Mouse (Mus musculus) midbrain, postnatal 0 days (tissue): ENCODE results near the gene Josd1. TPM values are rescaled to one million over a fixed set of nuclear protein-coding genes. Genes with fewer than 3 reads are reported as not detected.

ENCODE experiments used
- ATAC-seq: fragments of 200-750 bp; cut with Nextera tagmentation; 2 replicates; pipeline ENCODE4 v1.8.0; 2017; ENCODE audit warnings: moderate number of reproducible peaks, mild to moderate bottlenecking, moderate TSS enrichment, moderate library complexity; ENCODE audit not compliant: low FRiP score
- DNase-seq: peaks from one replicate; pipeline ENCODE4 v3.0.0-alpha.2; 2015; ENCODE audit warnings: low spot score
- H3K27ac ChIP-seq: fragments of 300-500 bp; sonication (generic); 2 replicates; pipeline ENCODE4 v1.5.1; 2014; ENCODE audit warnings: low read depth, mild to moderate bottlenecking, low read length, mixed read lengths
- H3K27me3 ChIP-seq: fragments of 300-500 bp; sonication (generic); 2 replicates; pipeline ENCODE4 v1.6.1; 2014; ENCODE audit warnings: low read length, control low read depth, mixed read lengths; ENCODE audit not compliant: insufficient read depth
- H3K36me3 ChIP-seq: fragments of 300-500 bp; sonication (generic); 2 replicates; pipeline ENCODE4 v1.6.1; 2014; ENCODE audit warnings: low read length, control low read depth, mixed read lengths; ENCODE audit not compliant: insufficient read depth
- H3K4me1 ChIP-seq: fragments of 300-500 bp; sonication (generic); 2 replicates; pipeline ENCODE4 v1.6.1; 2014; ENCODE audit warnings: mild to moderate bottlenecking, control low read depth, antibody characterized with exemption, low read length, mixed read lengths; ENCODE audit not compliant: insufficient read depth
- H3K4me2 ChIP-seq: fragments of 300-500 bp; sonication (generic); 2 replicates; pipeline ENCODE4 v1.6.1; 2014; ENCODE audit warnings: low read depth, mild to moderate bottlenecking, low read length, mixed read lengths; ENCODE audit not compliant: poor library complexity, severe bottlenecking
- H3K4me3 ChIP-seq: fragments of 300-500 bp; sonication (generic); 2 replicates; pipeline ENCODE4 v1.5.1; 2014; ENCODE audit warnings: low read depth, mild to moderate bottlenecking, low read length, moderate library complexity
- H3K9ac ChIP-seq: fragments of 300-500 bp; sonication (generic); replicated peaks from 2 replicates; pipeline ENCODE4 v1.6.1; 2014; ENCODE audit warnings: mild to moderate bottlenecking, low read length, moderate library complexity, mixed read lengths; ENCODE audit not compliant: poor library complexity, severe bottlenecking
- H3K9me3 ChIP-seq: fragments of 300-500 bp; sonication (generic); 2 replicates; pipeline ENCODE4 v1.6.1; 2016; ENCODE audit warnings: low read length, control low read depth
- CTCF ChIP-seq: IDR thresholded peaks from 2 replicates; pipeline ENCODE4 v1.5.1; 2016; ENCODE audit warnings: antibody characterized with exemption, mild to moderate bottlenecking
- WGBS: fragments of 180-500 bp; shearing (Covaris S2); extraction: QIAGEN DNeasy Blood & Tissue Kit; methylation state at CpG from one replicate; pipeline ENCODE4 v1.1.7; 2014; 5-methylcytosine and 5-hydroxymethylcytosine counted together
- polyA plus RNA-seq: library from polyadenylated mRNA; unstranded; fragments of >200 nt; fragmentation: Nextera tagmentation; extraction: Ambion mirVana; gene quantifications from 2 replicates; pipeline ENCODE4 v1.2.1, GENCODE M21; 2015
- total RNA-seq: library from RNA; depleted of rRNA; stranded (reverse); fragments of >200 nt; gene quantifications from 2 replicates; pipeline ENCODE4 v1.2.3, GENCODE M21; 2014

Gene Josd1
- total and polyA plus RNA-seq, 2 experiments from 2014 or later, result 17.7 to 58.7 TPM

DNA sequence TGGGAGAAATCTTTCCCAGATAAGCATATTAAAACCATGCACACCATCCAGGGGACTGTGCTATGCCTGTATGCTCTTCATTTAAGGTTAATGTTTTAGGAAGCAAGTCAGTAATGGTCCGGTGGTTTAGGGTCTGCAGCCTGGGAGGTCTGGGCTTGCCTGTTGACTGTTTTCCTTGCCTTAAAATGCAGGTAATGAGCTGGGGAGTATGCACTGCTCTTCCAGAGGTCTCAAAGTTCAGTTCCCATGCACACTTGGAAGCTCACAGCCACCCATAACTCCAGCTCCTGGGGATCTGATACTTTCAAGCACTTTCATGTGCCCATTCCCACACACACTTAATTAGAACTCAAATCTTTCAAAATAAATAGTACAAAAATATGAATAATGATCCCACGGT, 8.8 kb upstream of the Josd1 start:
- no peak overlapping the region for H3K9ac ChIP-seq
- no peak overlapping the region for H3K4me3 ChIP-seq
- 91% methylated on average over 2 of the region's 2 CpGs for WGBS
- H3K4me2 ChIP-seq, result no peak overlapping the region
- no peak overlapping the region for H3K27ac ChIP-seq
- H3K27me3 ChIP-seq, result no peaks in the 10 kb centered on the region
- 0 out of 2 replicates have a peak, but pooled peaks cover 3% of the 10 kb centered on the region for H3K36me3 ChIP-seq
- H3K9me3 ChIP-seq, result no peaks in the 10 kb centered on the region
- peaks cover 9% of the 10 kb centered on the region; the same call in 1 of the 2 replicates for H3K4me1 ChIP-seq
- TF ChIP-seq CTCF, result no peak
- ATAC-seq (no peak), DNase-seq (no peak)

DNA sequence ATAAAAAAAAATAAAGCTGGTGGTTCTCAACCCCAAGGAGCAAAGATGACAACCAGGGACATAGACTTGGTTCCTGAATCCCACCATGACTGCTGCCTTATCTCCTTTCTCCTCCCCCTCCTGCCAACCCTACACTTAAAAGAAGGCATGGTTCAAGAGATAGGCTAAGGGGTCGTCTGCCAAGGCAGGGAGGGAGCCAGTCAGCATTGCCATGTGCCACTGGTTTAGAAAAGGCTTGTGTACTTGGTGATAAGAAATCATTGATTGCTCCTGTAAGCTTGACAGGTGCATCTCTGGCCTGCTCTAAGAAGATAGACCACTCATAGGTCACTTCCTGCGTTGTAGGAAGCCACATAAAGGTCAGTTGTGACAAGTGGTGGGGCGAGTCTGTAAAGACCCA, 7.8 kb upstream of the Josd1 start:
- Histone ChIP-seq H3K9me3 (no peaks in the 10 kb centered on the region), H3K4me2 (no peak overlapping the region), H3K36me3 (0 out of 2 replicates have a peak, but pooled peaks cover 3% of the 10 kb centered on the region), H3K4me1 (peaks cover 10% of the 10 kb centered on the region; the same call in 1 of the 2 replicates), H3K27ac (no peak overlapping the region), H3K4me3 (no peak overlapping the region), H3K27me3 (no peaks in the 10 kb centered on the region), H3K9ac (no peak overlapping the region)
- TF ChIP-seq CTCF, result no peak
- DNase-seq (no peak), ATAC-seq (no peak)
- WGBS, result 79% methylated on average over 3 of the region's 3 CpGs

DNA sequence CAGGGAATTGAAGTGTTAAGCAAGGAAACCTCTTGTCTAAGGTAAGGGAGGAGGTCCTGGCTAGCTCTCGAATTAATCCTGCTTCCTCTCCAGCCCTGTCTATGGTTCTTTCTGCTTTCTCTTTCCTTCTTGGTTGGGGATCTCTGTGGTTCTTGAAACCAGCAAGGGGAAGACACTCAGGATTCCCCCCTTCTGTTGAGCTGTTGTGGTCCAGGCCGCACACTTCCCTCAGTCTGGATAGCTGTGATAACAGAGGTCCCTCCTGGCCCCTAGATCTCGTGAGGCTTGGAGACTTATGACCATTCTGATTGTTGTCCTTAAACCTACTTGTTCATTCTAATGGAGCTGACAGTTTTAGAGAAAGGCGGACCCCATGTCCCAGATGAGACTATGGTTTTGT, 6.8 kb upstream of the Josd1 start:
- Histone ChIP-seq H3K27ac (no peak overlapping the region), H3K27me3 (no peaks in the 10 kb centered on the region), H3K4me3 (no peak overlapping the region), H3K4me2 (no peak overlapping the region), H3K36me3 (0 out of 2 replicates have a peak, but pooled peaks cover 3% of the 10 kb centered on the region), H3K9ac (no peak overlapping the region), H3K4me1 (peaks cover 10% of the 10 kb centered on the region; the same call in 1 of the 2 replicates), H3K9me3 (no peaks in the 10 kb centered on the region)
- ATAC-seq, result no peak
- no peak for DNase-seq
- TF ChIP-seq CTCF, result no peak
- 81% methylated on average over 4 of the region's 4 CpGs for WGBS

DNA sequence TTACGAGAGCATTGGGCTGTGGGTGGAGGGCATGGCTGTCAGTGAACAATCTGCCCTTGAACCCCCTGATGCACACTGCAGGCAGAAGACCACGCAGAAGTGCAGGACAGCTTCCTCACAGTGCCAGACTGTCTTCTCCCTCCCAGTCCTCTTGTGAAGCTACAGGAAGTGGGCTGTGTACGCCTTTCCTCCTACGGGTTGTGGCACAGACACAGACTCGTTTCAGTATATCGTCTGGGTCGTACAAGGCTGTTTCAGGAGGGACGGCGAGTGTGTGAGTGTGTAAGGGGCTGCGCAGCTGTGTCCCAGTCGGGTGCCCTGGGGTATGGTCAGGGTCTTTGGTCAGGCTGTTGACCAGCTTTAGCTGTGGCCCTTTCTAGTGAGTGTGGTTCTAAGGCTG, 6.0 kb upstream of the Josd1 start:
- WGBS, result 93% methylated on average over 11 of the region's 11 CpGs

DNA sequence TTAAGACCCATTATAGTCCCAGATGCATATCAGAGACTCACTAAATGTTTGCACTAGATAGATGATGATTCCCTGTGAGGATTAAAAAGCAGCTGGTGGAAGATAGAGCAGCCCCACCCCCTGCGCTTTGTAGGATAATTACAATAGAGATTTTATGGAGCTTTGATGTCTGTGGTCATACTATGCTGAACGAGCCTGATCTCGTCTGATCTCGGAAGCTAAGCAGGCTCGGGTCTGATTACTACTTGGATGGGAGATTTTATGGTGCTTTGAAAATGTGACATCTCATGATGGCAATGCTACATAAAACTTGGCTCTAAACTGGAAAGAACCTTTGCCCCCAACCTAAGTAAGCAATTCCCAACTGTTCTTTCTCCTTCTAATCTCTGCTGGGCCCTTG, 4.6 kb upstream of the Josd1 start:
- H3K4me2 ChIP-seq, result no peak overlapping the region
- no peak overlapping the region for H3K9ac ChIP-seq
- H3K4me1 ChIP-seq, result peaks cover 10% of the 10 kb centered on the region; the same call in 1 of the 2 replicates
- no peak overlapping the region for H3K4me3 ChIP-seq
- no peaks in the 10 kb centered on the region for H3K9me3 ChIP-seq
- H3K36me3 ChIP-seq, result 0 out of 2 replicates have a peak, but pooled peaks cover 3% of the 10 kb centered on the region
- ATAC-seq (no peak), DNase-seq (no peak)
- H3K27ac ChIP-seq, result no peak overlapping the region
- no peaks in the 10 kb centered on the region for H3K27me3 ChIP-seq
- WGBS, result 65% methylated on average over 5 of the region's 5 CpGs
- TF ChIP-seq CTCF, result no peak

More for the DNA sequence above, 6.0 kb upstream of the Josd1 start:
- H3K27me3 ChIP-seq, result no peaks in the 10 kb centered on the region
- no peak overlapping the region for H3K9ac ChIP-seq
- no peak overlapping the region for H3K4me3 ChIP-seq
- DNase-seq, result no peak
- H3K27ac ChIP-seq, result no peak overlapping the region
- no peak for TF ChIP-seq CTCF
- no peaks in the 10 kb centered on the region for H3K9me3 ChIP-seq
- 0 out of 2 replicates have a peak, but pooled peaks cover 3% of the 10 kb centered on the region for H3K36me3 ChIP-seq
- no peak for ATAC-seq
- H3K4me2 ChIP-seq, result no peak overlapping the region
- H3K4me1 ChIP-seq, result peaks cover 10% of the 10 kb centered on the region; the same call in 1 of the 2 replicates

DNA sequence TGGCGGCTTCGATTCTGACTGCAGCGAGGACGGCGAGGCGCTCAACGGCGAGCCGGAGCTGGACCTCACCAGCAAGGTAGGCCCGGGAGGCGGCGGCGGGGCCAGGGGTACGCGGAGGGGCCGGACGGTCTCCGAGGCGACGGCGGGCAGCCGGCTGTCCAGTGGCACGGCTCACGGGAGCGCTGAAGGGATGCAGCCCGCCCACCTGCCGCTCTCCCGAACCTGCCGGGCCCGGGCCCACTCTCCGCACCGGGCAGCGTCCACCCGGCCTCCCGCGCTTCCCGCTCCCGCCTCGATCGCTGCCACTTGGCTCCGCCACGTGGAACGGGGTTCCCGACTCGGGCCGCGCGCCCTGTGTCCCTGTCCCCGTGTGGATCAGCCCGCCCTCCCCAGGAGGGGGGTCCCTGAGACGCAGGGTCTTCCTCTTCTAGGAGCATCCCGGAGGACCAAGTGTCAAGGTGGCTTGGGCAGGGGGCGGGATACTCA, 3.3 kb upstream of the Josd1 start:
- peak; percentile 18 for ATAC-seq
- no peak for DNase-seq

More for the DNA sequence above, 3.3 kb upstream of the Josd1 start:
- no peak for TF ChIP-seq CTCF
- 0 out of 2 replicates have a peak, but pooled peaks cover under 1% of the 10 kb centered on the region for H3K36me3 ChIP-seq
- no peaks in the 10 kb centered on the region for H3K9me3 ChIP-seq
- peak overlapping the region; percentile 93 for H3K9ac ChIP-seq
- H3K27ac ChIP-seq, result peak overlapping the region; percentile 80
- no peaks in the 10 kb centered on the region for H3K27me3 ChIP-seq
- peak overlapping the region; percentile 89 for H3K4me3 ChIP-seq
- peaks cover 11% of the 10 kb centered on the region; the same call in 1 of the 2 replicates for H3K4me1 ChIP-seq
- H3K4me2 ChIP-seq, result peak overlapping the region; percentile 95
- WGBS, result 2% methylated on average over 44 of the region's 53 CpGs
